ENCODE assay signal across 8 mouse cellular contexts in genomic region chr11:49608938-49609867, GRCm38 (mm10). TPM values are rescaled to one million over a fixed set of nuclear protein-coding genes. Genes with fewer than 3 reads are reported as not detected.
DNase-seq lines count a peak whose midpoint lies in the region; ATAC-seq and TF ChIP-seq lines count a peak whose summit lies in the region.
"Not testable (repeated sequence)": the region's sequence is repeated elsewhere in the genome, so short reads cannot be mapped to it uniquely, and the experiment has no call there.

Gene Flt4 (plus strand): TSS chr11:49609263.

- peak within 1 kb of the TSS; percentile 59 for H3K4me2 ChIP-seq in forebrain, embryonic 15.5 days (replicated peaks)
- H3K4me2 ChIP-seq in liver, embryonic 11.5 days, result peak within 1 kb of the TSS; percentile 68

- peak within 1 kb of the TSS; percentile 88 for H3K4me3 ChIP-seq in E14TG2a.4 (replicated peaks; ENCODE audit: low read length)
- peak within 1 kb of the TSS; percentile 40 for H3K4me3 ChIP-seq in forebrain, embryonic 15.5 days
- H3K4me3 ChIP-seq in kidney, adult 2 months (ENCODE audit: insufficient read depth, low read depth, low read length), result peak within 1 kb of the TSS; percentile 55
- H3K4me3 ChIP-seq in liver, embryonic 11.5 days (ENCODE audit: low read depth, low read length), result peak within 1 kb of the TSS; percentile 48

- H3K27me3 ChIP-seq in E14TG2a.4 (ENCODE audit: insufficient read depth, low read length), result peaks cover 69% of the 10 kb centered on the region
- H3K27me3 ChIP-seq in forebrain, embryonic 15.5 days, result peaks cover 29% of the 10 kb centered on the region
- not testable (repeated sequence) for H3K27me3 ChIP-seq in kidney, adult 2 months (replicated peaks; ENCODE audit: control insufficient read depth, insufficient read depth, low read length)
- peaks cover 35% of the 10 kb centered on the region for H3K27me3 ChIP-seq in liver, embryonic 11.5 days (replicated peaks; ENCODE audit: control insufficient read depth, insufficient read depth, low read length)

- TF ChIP-seq CTCF in E14TG2a.4 (conservative IDR thresholded peaks at IDR 0.05; ENCODE audit: low read length); brain, embryonic 14.5 days (IDR thresholded peaks at IDR 0.05; ENCODE audit: borderline replicate concordance, extremely low read depth, insufficient read depth, insufficient read length); kidney, adult 2 months (conservative IDR thresholded peaks at IDR 0.05; ENCODE audit: insufficient read depth, insufficient read length, low read depth, low read length): not testable (repeated sequence)

- not testable (repeated sequence) for H3K9me3 ChIP-seq in E14TG2a.4 (ENCODE audit: low read length); forebrain, embryonic 15.5 days; liver, embryonic 11.5 days (ENCODE audit: control insufficient read depth, low read length)

- intact Hi-C loops in heart, postnatal 10 days (cut with DNase I), result not testable (repeated sequence)

- not testable (repeated sequence) for H3K27ac ChIP-seq in forebrain, embryonic 15.5 days (replicated peaks); liver, embryonic 11.5 days (ENCODE audit: low read depth, low read length)
- H3K27ac ChIP-seq in kidney, adult 2 months (ENCODE audit: insufficient read depth, low read depth, low read length), result peak within 1 kb of the TSS; percentile 72; the same call in 1 of the 2 replicates

- not testable (repeated sequence) for TF ChIP-seq POLR2A in brain, embryonic 14.5 days (IDR thresholded peaks at IDR 0.05; ENCODE audit: borderline replicate concordance, extremely low read depth, insufficient read depth, insufficient read length, poor library complexity, severe bottlenecking); kidney, adult 2 months (IDR thresholded peaks at IDR 0.05; ENCODE audit: low read depth, low read length)

- 5% methylated on average over 52 of the region's 61 CpGs for WGBS in forebrain, embryonic 15.5 days
- WGBS in kidney, adult 2 months, result 3% methylated on average over 54 of the region's 61 CpGs
- 5% methylated on average over 32 of the region's 61 CpGs for WGBS in liver, embryonic 11.5 days

- 0 out of 2 replicates have a peak within 1 kb of the TSS, but pooled peaks have one; percentile 10 for H3K9ac ChIP-seq in forebrain, embryonic 15.5 days (replicated peaks)
- not testable (repeated sequence) for H3K9ac ChIP-seq in liver, embryonic 11.5 days (ENCODE audit: low read depth, low read length)

- not testable (repeated sequence) for H3K36me3 ChIP-seq in E14TG2a.4 (ENCODE audit: insufficient read depth, low read length); forebrain, embryonic 15.5 days; kidney, adult 2 months (ENCODE audit: control insufficient read depth, insufficient read depth, low read length); liver, embryonic 11.5 days (ENCODE audit: control insufficient read depth, insufficient read depth, low read length)

- peak; percentile 74 for ATAC-seq in forebrain, embryonic 15.5 days (replicated peaks)
- ATAC-seq in liver, embryonic 11.5 days (replicated peaks; ENCODE audit: low FRiP score), result peak; percentile 63
- ATAC-seq in megakaryocyte progenitor cell, adult 5-6 weeks (replicated peaks; ENCODE audit: poor library complexity), result peak; percentile 46

- peaks cover 23% of the 10 kb centered on the region for H3K4me1 ChIP-seq in E14TG2a.4 (replicated peaks; ENCODE audit: low read depth, low read length)
- H3K4me1 ChIP-seq in forebrain, embryonic 15.5 days, result peaks cover 15% of the 10 kb centered on the region; the same call in 1 of the 2 replicates
- H3K4me1 ChIP-seq in kidney, adult 2 months (ENCODE audit: control insufficient read depth, insufficient read depth, low read length); liver, embryonic 11.5 days (replicated peaks; ENCODE audit: control insufficient read depth, insufficient read depth, low read length): not testable (repeated sequence)

- peak; percentile 21 for DNase-seq in brain, embryonic 14.5 days (ENCODE audit: low read depth)
- DNase-seq in heart, postnatal 10 days, result peak; percentile 51 to 52
- DNase-seq in kidney, adult 2 months, result peak; percentile 51
- not testable (repeated sequence) for DNase-seq in liver, embryonic 11.5 days (ENCODE audit: low spot score)
- peak; percentile 53 for DNase-seq in retina, postnatal 1 day

RNA-seq across cellular contexts. Expression of gene Flt4, which starts in this region (rescaled TPM):
- 2.3 and 3.7 TPM in 2 replicates for polyA plus RNA-seq in brain, embryonic 14.5 days (2012; rRNA removed)
- polyA plus RNA-seq in forebrain, embryonic 15.5 days (2015; fragmentation: Nextera tagmentation; extraction: Ambion mirVana), result 1.4 TPM in 2 replicates
- total RNA-seq in heart, postnatal 10 days (2021), result 10 to 100 TPM; 14.5 to 14.9 TPM
- polyA plus RNA-seq in kidney, adult 2 months (2012; rRNA removed), result 9.7 and 9.9 TPM in 2 replicates
- 9.2 and 9.9 TPM in 2 replicates for polyA plus RNA-seq in liver, embryonic 11.5 days (2014; fragmentation: Nextera tagmentation; extraction: Ambion mirVana)
- total RNA-seq in megakaryocyte progenitor cell, adult 5-6 weeks (2015), result 0.02 and 0.07 TPM in 2 replicates
- 0.17 and 0.24 TPM in 2 replicates for total RNA-seq in megakaryocyte progenitor cell, adult 5-6 weeks (2017)

Comparison
In these comparisons a context has a peak if more than half of its experiments do, and no peak if none do; other contexts are left out.
1. RNA of gene Flt4 (total RNA-seq): 14.5 to 14.9 TPM in heart, postnatal 10 days; 0.02 to 0.24 TPM in megakaryocyte progenitor cell, adult 5-6 weeks; every median in the first group is over 10 times any median in the second.
2. Peak in ATAC-seq in megakaryocyte progenitor cell, adult 5-6 weeks; RNA of the gene not detected or under 1 TPM.
3. Peak in every context shown above with its lines, with median percentiles within 50 percentile points of each other: H3K4me3 ChIP-seq and ATAC-seq.